Mouse (Mus musculus): ENCODE measurements around the gene 1700037H04Rik.

- no peak for TF ChIP-seq CTCF (IDR thresholded peaks at IDR 0.05; ENCODE audit: low read depth, low read length)
- TF ChIP-seq POLR2A (IDR thresholded peaks at IDR 0.05; ENCODE audit: borderline replicate concordance, low read depth, low read length) = no peak
Observed at GRCm38 (mm10) chr2:131104021-131104420, 55.9 kb downstream of the 1700037H04Rik start.
